Mouse (Mus musculus): Measurements from ENCODE around the gene Elk3. TPM values are rescaled to one million over a fixed set of nuclear protein-coding genes. Genes with fewer than 3 reads are reported as not detected.

Elk3 gene
- polyA plus RNA-seq, 1 experiment = 15.5 TPM

GRCm38 (mm10) chr10:93336462-93336931 lies 25.6 kb upstream of the Elk3 start:
- Histone ChIP-seq H3K4me3 (replicated peaks; ENCODE audit: control insufficient read depth, low read depth, low read length) (peak overlapping the region; percentile 46), H3K4me1 (ENCODE audit: control insufficient read depth, insufficient read depth, low read length) (peaks cover 7% of the 10 kb centered on the region), H3K27ac (ENCODE audit: control insufficient read depth, insufficient read depth, low read depth, low read length, poor library complexity) (peak overlapping the region; percentile 91)
- TF ChIP-seq CTCF (IDR thresholded peaks at IDR 0.05; ENCODE audit: control insufficient read depth, insufficient read depth, low read length) (no peak), POLR2A (IDR thresholded peaks at IDR 0.05; ENCODE audit: borderline replicate concordance, control insufficient read depth, low read depth, low read length) (no peak)
- 4% methylated on average over 6 of the region's 6 CpGs for WGBS

GRCm38 (mm10) chr10:93335828-93336461 lies 25.0 kb upstream of the Elk3 start:
- peak overlapping the region; percentile 90 for H3K27ac ChIP-seq (ENCODE audit: control insufficient read depth, insufficient read depth, low read depth, low read length, poor library complexity)
- WGBS = 2% methylated on average over 16 of the region's 16 CpGs
- TF ChIP-seq POLR2A (IDR thresholded peaks at IDR 0.05; ENCODE audit: borderline replicate concordance, control insufficient read depth, low read depth, low read length) (no peak), CTCF (IDR thresholded peaks at IDR 0.05; ENCODE audit: control insufficient read depth, insufficient read depth, low read length) (no peak)
- H3K4me3 ChIP-seq (replicated peaks; ENCODE audit: control insufficient read depth, low read depth, low read length) = peak overlapping the region; percentile 46
- peaks cover 7% of the 10 kb centered on the region for H3K4me1 ChIP-seq (ENCODE audit: control insufficient read depth, insufficient read depth, low read length)

- 64% methylated on average over 2 of the region's 2 CpGs for WGBS
- no peak overlapping the region for H3K27ac ChIP-seq (ENCODE audit: control insufficient read depth, insufficient read depth, low read depth, low read length, poor library complexity)
- H3K4me3 ChIP-seq (replicated peaks; ENCODE audit: control insufficient read depth, low read depth, low read length) = no peak overlapping the region
- TF ChIP-seq CTCF (IDR thresholded peaks at IDR 0.05; ENCODE audit: control insufficient read depth, insufficient read depth, low read length) (no peak), POLR2A (IDR thresholded peaks at IDR 0.05; ENCODE audit: borderline replicate concordance, control insufficient read depth, low read depth, low read length) (no peak)
- peaks cover 7% of the 10 kb centered on the region for H3K4me1 ChIP-seq (ENCODE audit: control insufficient read depth, insufficient read depth, low read length)
Observed at GRCm38 (mm10) chr10:93335001-93335400, 24.1 kb upstream of the Elk3 start.

GRCm38 (mm10) chr10:93333239-93333638 lies 22.3 kb upstream of the Elk3 start:
- 67% methylated on average over 5 of the region's 5 CpGs for WGBS
- Histone ChIP-seq H3K4me1 (ENCODE audit: control insufficient read depth, insufficient read depth, low read length) (peaks cover 7% of the 10 kb centered on the region), H3K4me3 (replicated peaks; ENCODE audit: control insufficient read depth, low read depth, low read length) (no peak overlapping the region), H3K27ac (ENCODE audit: control insufficient read depth, insufficient read depth, low read depth, low read length, poor library complexity) (no peak overlapping the region)
- TF ChIP-seq POLR2A (IDR thresholded peaks at IDR 0.05; ENCODE audit: borderline replicate concordance, control insufficient read depth, low read depth, low read length) = no peak
- TF ChIP-seq CTCF (IDR thresholded peaks at IDR 0.05; ENCODE audit: control insufficient read depth, insufficient read depth, low read length) = no peak

DNA sequence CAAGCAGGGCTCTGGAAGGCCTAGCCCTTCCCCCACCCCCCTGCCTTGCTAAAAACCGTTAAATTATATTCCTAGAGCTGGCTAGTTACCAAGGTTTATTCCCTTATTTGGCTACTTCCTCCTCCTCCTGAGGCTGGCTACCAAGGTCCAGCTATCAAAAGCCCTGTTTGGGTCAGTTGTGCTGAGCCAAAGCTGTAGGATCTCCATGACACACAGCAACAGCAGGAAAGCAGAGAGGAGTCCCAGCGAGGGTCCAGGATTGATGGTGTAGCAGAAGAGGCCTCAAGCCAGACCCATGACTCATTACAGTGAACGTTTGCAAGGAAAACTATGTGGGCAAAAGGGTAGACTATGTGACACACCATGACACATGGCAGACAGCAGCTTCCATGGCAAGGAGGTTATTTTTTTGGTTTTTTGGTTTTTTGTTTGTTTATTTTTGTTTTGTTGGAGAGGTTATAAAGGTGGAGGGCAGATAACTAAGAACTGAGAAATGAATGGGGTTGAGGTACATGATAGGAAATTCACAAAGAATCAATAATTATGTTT lies 21.4 kb upstream of the Elk3 start:
- Histone ChIP-seq H3K4me1 (ENCODE audit: control insufficient read depth, insufficient read depth, low read length) (peaks cover 7% of the 10 kb centered on the region), H3K27ac (ENCODE audit: control insufficient read depth, insufficient read depth, low read depth, low read length, poor library complexity) (no peak overlapping the region), H3K4me3 (replicated peaks; ENCODE audit: control insufficient read depth, low read depth, low read length) (no peak overlapping the region)
- WGBS = 29% methylated on average over 3 of the region's 3 CpGs
- TF ChIP-seq POLR2A (IDR thresholded peaks at IDR 0.05; ENCODE audit: borderline replicate concordance, control insufficient read depth, low read depth, low read length) (no peak), CTCF (IDR thresholded peaks at IDR 0.05; ENCODE audit: control insufficient read depth, insufficient read depth, low read length) (no peak)

DNA sequence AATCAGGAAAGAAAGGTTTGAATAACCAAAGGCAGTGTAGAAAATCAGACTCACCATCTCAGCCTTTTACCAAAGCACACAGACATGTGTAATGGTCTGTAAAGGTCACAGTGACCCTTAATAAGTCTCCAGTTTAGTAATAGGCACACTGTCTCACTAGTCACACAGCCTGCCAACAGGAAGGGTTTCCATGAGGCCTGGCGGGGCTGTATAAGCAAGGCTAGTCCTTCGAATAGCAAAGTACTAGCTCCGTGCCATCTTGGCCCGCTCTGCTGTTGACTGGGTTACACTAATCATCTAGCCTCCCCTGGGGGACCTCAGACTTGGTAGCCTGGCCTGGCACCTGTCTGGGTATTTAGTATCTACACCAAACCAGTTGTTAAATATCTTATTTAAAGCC lies 20.6 kb upstream of the Elk3 start:
- no peak overlapping the region for H3K27ac ChIP-seq (ENCODE audit: control insufficient read depth, insufficient read depth, low read depth, low read length, poor library complexity)
- WGBS = 78% methylated on average over 4 of the region's 4 CpGs
- no peak overlapping the region for H3K4me3 ChIP-seq (replicated peaks; ENCODE audit: control insufficient read depth, low read depth, low read length)
- no peak for TF ChIP-seq POLR2A (IDR thresholded peaks at IDR 0.05; ENCODE audit: borderline replicate concordance, control insufficient read depth, low read depth, low read length)
- no peak for TF ChIP-seq CTCF (IDR thresholded peaks at IDR 0.05; ENCODE audit: control insufficient read depth, insufficient read depth, low read length)
- peaks cover 5% of the 10 kb centered on the region for H3K4me1 ChIP-seq (ENCODE audit: control insufficient read depth, insufficient read depth, low read length)

GRCm38 (mm10) chr10:93328321-93328720 lies 17.4 kb upstream of the Elk3 start:
- H3K4me1 ChIP-seq (ENCODE audit: control insufficient read depth, insufficient read depth, low read length) = peaks cover 5% of the 10 kb centered on the region
- H3K4me3 ChIP-seq (replicated peaks; ENCODE audit: control insufficient read depth, low read depth, low read length) = no peak overlapping the region
- TF ChIP-seq CTCF (IDR thresholded peaks at IDR 0.05; ENCODE audit: control insufficient read depth, insufficient read depth, low read length) = no peak
- no peak for TF ChIP-seq POLR2A (IDR thresholded peaks at IDR 0.05; ENCODE audit: borderline replicate concordance, control insufficient read depth, low read depth, low read length)
- H3K27ac ChIP-seq (ENCODE audit: control insufficient read depth, insufficient read depth, low read depth, low read length, poor library complexity) = no peak overlapping the region
- 79% methylated on average over 5 of the region's 5 CpGs for WGBS

GRCm38 (mm10) chr10:93327187-93327586 lies 16.3 kb upstream of the Elk3 start:
- Histone ChIP-seq H3K27ac (ENCODE audit: control insufficient read depth, insufficient read depth, low read depth, low read length, poor library complexity) (no peak overlapping the region), H3K4me1 (ENCODE audit: control insufficient read depth, insufficient read depth, low read length) (peaks cover 5% of the 10 kb centered on the region), H3K4me3 (replicated peaks; ENCODE audit: control insufficient read depth, low read depth, low read length) (no peak overlapping the region)
- TF ChIP-seq CTCF (IDR thresholded peaks at IDR 0.05; ENCODE audit: control insufficient read depth, insufficient read depth, low read length) (no peak), POLR2A (IDR thresholded peaks at IDR 0.05; ENCODE audit: borderline replicate concordance, control insufficient read depth, low read depth, low read length) (no peak)
- 57% methylated on average over 6 of the region's 6 CpGs for WGBS
